ENCODE assay signal across 8 mouse cellular contexts in genomic region chr4:99931240-99931580, GRCm38 (mm10). TPM values are rescaled to one million over a fixed set of nuclear protein-coding genes. Genes with fewer than 3 reads are reported as not detected.
DNase-seq lines count a peak whose midpoint lies in the region; ATAC-seq and TF ChIP-seq lines count a peak whose summit lies in the region.
"Had no signal": no experiment of that assay in that cellular context is flagged by ENCODE, and none has a peak within 500 bp of the region (broad histone marks: within the 10 kb centered on the region; RNA-seq: fewer than 3 reads in every experiment).

No protein-coding gene starts in this region.

- 0 out of 2 replicates have a peak overlapping the region, but pooled peaks have one; percentile 14 for H3K9ac ChIP-seq in kidney, embryonic 16.5 days (replicated peaks; ENCODE audit: low read length)
- H3K9ac ChIP-seq in hindbrain, embryonic 16.5 days (ENCODE audit: low read depth, low read length): no peak overlapping the region
- no peak overlapping the region for H3K9ac ChIP-seq in midbrain, embryonic 15.5 days

- H3K9me3 ChIP-seq in kidney, embryonic 16.5 days (ENCODE audit: low read length): no peaks in the 10 kb centered on the region
- no peaks in the 10 kb centered on the region for H3K9me3 ChIP-seq in hindbrain, embryonic 16.5 days (ENCODE audit: control insufficient read depth, low read length)
- H3K9me3 ChIP-seq in midbrain, embryonic 15.5 days: no peaks in the 10 kb centered on the region

- no peak overlapping the region for H3K27ac ChIP-seq in kidney, embryonic 16.5 days (ENCODE audit: low read length)
- H3K27ac ChIP-seq in cortical plate, adult 2 months (ENCODE audit: insufficient read depth, low read length): no peak overlapping the region
- H3K27ac ChIP-seq in hindbrain, embryonic 16.5 days (ENCODE audit: low read depth, low read length): no peak overlapping the region
- H3K27ac ChIP-seq in midbrain, embryonic 15.5 days: no peak overlapping the region

- DNase-seq in kidney, adult 8-10 months: no peak
- DNase-seq in adipocyte (ENCODE audit: low spot score): no peak

- no peak for ATAC-seq in kidney, embryonic 16.5 days (ENCODE audit: low FRiP score, low TSS enrichment)
- no peak for ATAC-seq in hindbrain, embryonic 16.5 days
- no peak for ATAC-seq in midbrain, embryonic 15.5 days (replicated peaks)
- ATAC-seq in megakaryocyte-erythroid progenitor cell, adult 5-6 weeks (replicated peaks; ENCODE audit: low FRiP score, low TSS enrichment, poor library complexity, severe bottlenecking): no peak
- ATAC-seq: forebrain, embryonic 16.5 days had no signal

- WGBS in kidney, embryonic 16.5 days: 68% methylated on average over 11 of the region's 11 CpGs
- 71% methylated on average over 11 of the region's 11 CpGs for whole genome bisulfite sequencing in hindbrain, embryonic 16.5 days
- WGBS in midbrain, embryonic 15.5 days: 66% methylated on average over 11 of the region's 11 CpGs

- peak overlapping the region; percentile 76; the same call in 1 of the 2 replicates for H3K4me3 ChIP-seq in kidney, embryonic 16.5 days (ENCODE audit: low read length)
- H3K4me3 ChIP-seq in cortical plate, adult 2 months (ENCODE audit: insufficient read depth, low read length): peak overlapping the region; percentile 95; the same call in 1 of the 2 replicates
- H3K4me3 ChIP-seq in hindbrain, embryonic 16.5 days (ENCODE audit: low read length): no peak overlapping the region
- no peak overlapping the region for H3K4me3 ChIP-seq in midbrain, embryonic 15.5 days

- no peaks in the 10 kb centered on the region for H3K36me3 ChIP-seq in kidney, embryonic 16.5 days (ENCODE audit: insufficient read depth, low read length)
- no peaks in the 10 kb centered on the region for H3K36me3 ChIP-seq in hindbrain, embryonic 16.5 days (ENCODE audit: control insufficient read depth, insufficient read depth, low read length)
- H3K36me3 ChIP-seq in midbrain, embryonic 15.5 days (replicated peaks): no peaks in the 10 kb centered on the region

- no peak for TF ChIP-seq POLR2A in cortical plate, adult 2 months (IDR thresholded peaks at IDR 0.05; ENCODE audit: extremely low read depth, insufficient read depth, low read length)

- H3K4me1 ChIP-seq in kidney, embryonic 16.5 days (ENCODE audit: insufficient read depth, low read length): peaks cover 17% of the 10 kb centered on the region
- peaks cover 4% of the 10 kb centered on the region; the same call in 1 of the 2 replicates for H3K4me1 ChIP-seq in cortical plate, adult 2 months (ENCODE audit: control insufficient read depth, insufficient read depth, low read length)
- peaks cover 16% of the 10 kb centered on the region for H3K4me1 ChIP-seq in hindbrain, embryonic 16.5 days (ENCODE audit: control insufficient read depth, insufficient read depth, low read depth, low read length)
- peaks cover 17% of the 10 kb centered on the region; the same call in 1 of the 2 replicates for H3K4me1 ChIP-seq in midbrain, embryonic 15.5 days

- peak overlapping the region; percentile 94 for H3K4me2 ChIP-seq in kidney, embryonic 16.5 days (replicated peaks; ENCODE audit: low read depth, low read length)
- H3K4me2 ChIP-seq in hindbrain, embryonic 16.5 days (ENCODE audit: low read length): peak overlapping the region; percentile 79
- H3K4me2 ChIP-seq in midbrain, embryonic 15.5 days: peak overlapping the region; percentile 96

- no peak for TF ChIP-seq CTCF in cortical plate, adult 2 months (IDR thresholded peaks at IDR 0.05; ENCODE audit: extremely low read depth, insufficient read depth, low read length)

- no peaks in the 10 kb centered on the region for H3K27me3 ChIP-seq in kidney, embryonic 16.5 days (ENCODE audit: insufficient read depth, low read length)
- no peaks in the 10 kb centered on the region for H3K27me3 ChIP-seq in hindbrain, embryonic 16.5 days (replicated peaks; ENCODE audit: control insufficient read depth, insufficient read depth, low read length)
- H3K27me3 ChIP-seq in midbrain, embryonic 15.5 days (replicated peaks): 0 out of 2 replicates have a peak, but pooled peaks cover 2% of the 10 kb centered on the region

RNA-seq across cellular contexts. Expression of gene Itgb3bp, which starts 1.6 kb away (rescaled TPM):
- 30.8 and 31.2 TPM in 2 replicates for polyA plus RNA-seq in kidney, embryonic 16.5 days (2015; fragmentation: Nextera tagmentation; extraction: Ambion mirVana)
- 3.5 and 4.8 TPM in 2 replicates for polyA plus RNA-seq in cortical plate, adult 2 months (2012; rRNA removed)
- 12.1 and 14.0 TPM in 2 replicates for polyA plus RNA-seq in hindbrain, embryonic 16.5 days (2015; fragmentation: Nextera tagmentation; extraction: Ambion mirVana)
- polyA plus RNA-seq in midbrain, embryonic 15.5 days (2015; fragmentation: Nextera tagmentation; extraction: Ambion mirVana): 12.2 and 12.7 TPM in 2 replicates
- total RNA-seq in megakaryocyte-erythroid progenitor cell, adult 5-6 weeks (2014; fragmentation: Nextera tagmentation): 30.5 and 32.2 TPM in 2 replicates
- 16.1 and 35.0 TPM in 2 replicates for total RNA-seq in megakaryocyte-erythroid progenitor cell, adult 5-6 weeks (2017)

RNA-seq across cellular contexts. Expression of gene Pgm1, which starts 2.0 kb away (rescaled TPM):
- polyA plus RNA-seq in kidney, embryonic 16.5 days (2015; fragmentation: Nextera tagmentation; extraction: Ambion mirVana): 83.2 and 89.5 TPM in 2 replicates
- polyA plus RNA-seq in cortical plate, adult 2 months (2012; rRNA removed): 60.8 and 61.0 TPM in 2 replicates
- 108 and 119 TPM in 2 replicates for polyA plus RNA-seq in hindbrain, embryonic 16.5 days (2015; fragmentation: Nextera tagmentation; extraction: Ambion mirVana)
- polyA plus RNA-seq in midbrain, embryonic 15.5 days (2015; fragmentation: Nextera tagmentation; extraction: Ambion mirVana): 77.5 and 80.1 TPM in 2 replicates
- 2.2 and 4.1 TPM in 2 replicates for total RNA-seq in megakaryocyte-erythroid progenitor cell, adult 5-6 weeks (2014; fragmentation: Nextera tagmentation)
- total RNA-seq in megakaryocyte-erythroid progenitor cell, adult 5-6 weeks (2017): 7.2 and 8.3 TPM in 2 replicates

Comparison
In these comparisons a context has a peak if more than half of its experiments do, and no peak if none do; other contexts are left out.
1. H3K4me3 ChIP-seq: peak in kidney, embryonic 16.5 days (single experiment) and cortical plate, adult 2 months (single experiment); none in hindbrain, embryonic 16.5 days (single experiment) and midbrain, embryonic 15.5 days (single experiment).
2. Peak in every context shown above with its lines, with median percentiles within 50 percentile points of each other: H3K4me2 ChIP-seq.